Mouse (Mus musculus): Measurements from ENCODE around the gene Gja5. TPM values are rescaled to one million over a fixed set of nuclear protein-coding genes. Genes with fewer than 3 reads are reported as not detected.
"Not testable (repeated sequence)": the region's sequence is repeated elsewhere in the genome, so short reads cannot be mapped to it uniquely, and the experiment has no call there.

The Gja5 gene
- polyA plus RNA-seq, 1 experiment from 2014 or later = 113 TPM

DNA sequence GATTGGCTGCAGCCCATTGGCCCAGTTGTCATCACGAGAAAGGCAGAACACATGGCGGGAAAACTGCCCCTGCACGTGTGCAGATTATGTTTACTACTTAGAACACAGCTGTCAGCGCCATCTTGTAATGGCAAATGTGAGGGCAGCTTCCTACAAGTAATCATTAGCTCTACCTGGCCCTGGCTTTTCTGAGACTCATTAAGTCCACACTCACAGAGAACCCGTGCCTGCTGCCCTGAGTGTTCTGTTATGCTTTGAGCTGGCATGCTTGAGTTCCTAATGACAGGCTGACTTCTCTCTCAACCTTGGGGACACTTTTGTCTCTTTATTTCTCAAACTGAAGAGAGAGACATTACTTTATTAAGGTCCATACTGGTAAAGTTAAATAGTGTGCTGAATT lies 199.5 kb downstream of the Gja5 start:
- WGBS = 63% methylated on average over 3 of the region's 5 CpGs
- not testable (repeated sequence) for H3K9me3 ChIP-seq; H3K27me3 ChIP-seq (replicated peaks); H3K9ac ChIP-seq; H3K36me3 ChIP-seq; H3K27ac ChIP-seq (replicated peaks); H3K4me2 ChIP-seq; ATAC-seq (ENCODE audit: extremely low read depth, insufficient number of reproducible peaks, low FRiP score, low TSS enrichment); H3K4me3 ChIP-seq
- H3K4me1 ChIP-seq = peaks cover 19% of the 10 kb centered on the region

DNA sequence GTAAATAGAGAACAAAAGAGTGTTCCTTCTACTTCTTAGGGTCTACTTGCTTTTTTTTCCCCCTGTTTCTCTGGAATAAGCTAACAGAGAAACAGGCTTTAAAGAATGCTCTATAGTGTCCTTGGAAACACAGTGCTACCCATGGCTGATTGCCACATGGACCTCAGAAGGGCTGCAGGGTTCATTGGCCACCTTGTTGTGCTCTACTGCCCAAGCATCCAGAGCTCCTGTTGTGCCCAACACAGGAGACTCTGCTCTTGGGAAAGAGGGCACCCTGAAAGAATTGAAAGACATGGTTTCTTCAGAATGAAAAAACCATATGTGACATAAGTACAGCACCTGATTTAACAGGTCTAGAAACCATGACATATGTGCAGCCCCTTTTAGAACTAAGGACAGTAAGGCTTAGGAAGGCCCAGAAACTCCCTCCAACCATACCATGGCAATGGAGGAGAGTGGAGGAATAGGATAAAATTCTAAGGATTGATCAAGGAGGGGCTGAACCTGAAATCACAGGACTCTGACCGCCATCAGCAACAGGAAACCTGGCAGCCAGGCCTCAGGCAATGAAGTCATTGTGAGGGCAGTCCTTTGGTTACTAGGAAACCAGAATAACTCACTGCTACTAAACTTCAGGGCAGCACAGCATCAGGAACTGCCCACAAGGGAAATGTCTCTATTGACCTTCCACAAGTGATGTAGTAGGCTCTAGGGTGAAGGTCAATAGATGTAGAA lies 200.4 kb downstream of the Gja5 start:
- Histone ChIP-seq H3K9ac (no peak overlapping the region), H3K4me2 (no peak overlapping the region), H3K27ac (replicated peaks) (no peak overlapping the region), H3K9me3 (peaks cover 5% of the 10 kb centered on the region), H3K36me3 (no peaks in the 10 kb centered on the region), H3K4me1 (peaks cover 17% of the 10 kb centered on the region), H3K4me3 (no peak overlapping the region), H3K27me3 (replicated peaks) (no peaks in the 10 kb centered on the region)
- no peak for ATAC-seq (ENCODE audit: extremely low read depth, insufficient number of reproducible peaks, low FRiP score, low TSS enrichment)
- WGBS = 65% methylated on average over 1 of the region's 1 CpGs

GRCm38 (mm10) chr3:97117511-97117910 lies 213.0 kb downstream of the Gja5 start:
- H3K36me3 ChIP-seq = no peaks in the 10 kb centered on the region
- WGBS = 67% methylated on average over 6 of the region's 6 CpGs
- no peak for ATAC-seq (ENCODE audit: extremely low read depth, insufficient number of reproducible peaks, low FRiP score, low TSS enrichment)

GRCm38 (mm10) chr3:97118313-97118712 lies 213.8 kb downstream of the Gja5 start:
- no peak overlapping the region for H3K9ac ChIP-seq
- H3K4me3 ChIP-seq = no peak overlapping the region
- no peak for ATAC-seq (ENCODE audit: extremely low read depth, insufficient number of reproducible peaks, low FRiP score, low TSS enrichment)
- H3K4me2 ChIP-seq = no peak overlapping the region
- H3K27me3 ChIP-seq (replicated peaks) = no peaks in the 10 kb centered on the region
- no peak overlapping the region for H3K27ac ChIP-seq (replicated peaks)
- 0 out of 2 replicates have a peak, but pooled peaks cover 3% of the 10 kb centered on the region for H3K4me1 ChIP-seq
- WGBS = 53% methylated on average over 12 of the region's 12 CpGs
- H3K9me3 ChIP-seq = no peaks in the 10 kb centered on the region
- no peaks in the 10 kb centered on the region for H3K36me3 ChIP-seq

More at GRCm38 (mm10) chr3:97117511-97117910, 213.0 kb downstream of the Gja5 start:
- Histone ChIP-seq H3K27me3 (replicated peaks) (no peaks in the 10 kb centered on the region), H3K9me3 (no peaks in the 10 kb centered on the region), H3K27ac (replicated peaks) (no peak overlapping the region), H3K9ac (no peak overlapping the region), H3K4me3 (no peak overlapping the region), H3K4me1 (no peaks in the 10 kb centered on the region), H3K4me2 (no peak overlapping the region)

DNA sequence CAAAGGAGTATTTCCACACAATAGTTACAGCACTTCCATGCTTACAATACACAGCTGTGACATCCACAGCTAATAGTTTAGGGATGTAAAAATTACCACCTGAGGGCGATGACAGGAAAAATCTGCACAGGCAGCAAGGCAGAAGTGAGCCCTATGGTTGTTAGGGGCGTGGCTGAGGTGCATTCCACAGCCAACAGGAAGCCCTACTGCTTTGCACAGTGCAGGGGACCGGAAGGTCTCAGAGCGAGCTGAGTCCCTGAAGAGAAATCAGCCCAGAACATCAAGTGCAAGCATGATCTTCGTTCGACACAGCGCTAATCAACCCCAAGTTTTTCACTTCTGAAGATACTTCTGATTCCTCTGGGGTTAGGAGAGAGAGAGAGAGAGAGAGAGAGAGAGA lies 219.7 kb downstream of the Gja5 start:
- Histone ChIP-seq H3K9me3 (no peaks in the 10 kb centered on the region), H3K4me1 (peaks cover 13% of the 10 kb centered on the region), H3K36me3 (no peaks in the 10 kb centered on the region), H3K27ac (replicated peaks) (no peak overlapping the region), H3K27me3 (replicated peaks) (no peaks in the 10 kb centered on the region), H3K4me2 (peak overlapping the region; percentile 30), H3K4me3 (no peak overlapping the region), H3K9ac (0 out of 2 replicates have a peak overlapping the region, but pooled peaks have one; percentile 10)
- WGBS = 24% methylated on average over 7 of the region's 7 CpGs
- peak; percentile 76; the same call in 1 of the 2 replicates for ATAC-seq (ENCODE audit: extremely low read depth, insufficient number of reproducible peaks, low FRiP score, low TSS enrichment)

Other genes with a start within 250 kb of the Gja5 start
- gene Ankrd35, start 234.6 kb upstream of the Gja5 start, polyA plus RNA-seq (2015; fragmentation: Nextera tagmentation; extraction: Ambion mirVana) = 0.09 and 0.33 TPM in 2 replicates
- 36.0 and 37.7 TPM in 2 replicates for gene Pias3, start 208.3 kb upstream of the Gja5 start, polyA plus RNA-seq (2015; fragmentation: Nextera tagmentation; extraction: Ambion mirVana)
- gene Nudt17, start 196.1 kb upstream of the Gja5 start, polyA plus RNA-seq (2015; fragmentation: Nextera tagmentation; extraction: Ambion mirVana) = 7.1 and 7.2 TPM in 2 replicates
- 25.2 and 29.3 TPM in 2 replicates for gene Polr3c, start 177.1 kb upstream of the Gja5 start, polyA plus RNA-seq (2015; fragmentation: Nextera tagmentation; extraction: Ambion mirVana)
- 36.9 and 44.8 TPM in 2 replicates for gene Rnf115, start 177.0 kb upstream of the Gja5 start, polyA plus RNA-seq (2015; fragmentation: Nextera tagmentation; extraction: Ambion mirVana)
- gene Pdzk1, start 75.4 kb upstream of the Gja5 start, polyA plus RNA-seq (2015; fragmentation: Nextera tagmentation; extraction: Ambion mirVana) = 0.08 and 0.38 TPM in 2 replicates
- gene Cd160, start 75.3 kb upstream of the Gja5 start, polyA plus RNA-seq (2015; fragmentation: Nextera tagmentation; extraction: Ambion mirVana) = 0.36 TPM in 1 of 2 replicates, not detected in the other
- 24.2 and 26.6 TPM in 2 replicates for gene Gpr89, start 653 bp downstream of the Gja5 start, polyA plus RNA-seq (2015; fragmentation: Nextera tagmentation; extraction: Ambion mirVana)
- gene Gja8, start 21.3 kb downstream of the Gja5 start, polyA plus RNA-seq (2015; fragmentation: Nextera tagmentation; extraction: Ambion mirVana) = not detected in 2 replicates